Mouse (Mus musculus): ENCODE measurements around the gene Mrpl52.

DNA sequence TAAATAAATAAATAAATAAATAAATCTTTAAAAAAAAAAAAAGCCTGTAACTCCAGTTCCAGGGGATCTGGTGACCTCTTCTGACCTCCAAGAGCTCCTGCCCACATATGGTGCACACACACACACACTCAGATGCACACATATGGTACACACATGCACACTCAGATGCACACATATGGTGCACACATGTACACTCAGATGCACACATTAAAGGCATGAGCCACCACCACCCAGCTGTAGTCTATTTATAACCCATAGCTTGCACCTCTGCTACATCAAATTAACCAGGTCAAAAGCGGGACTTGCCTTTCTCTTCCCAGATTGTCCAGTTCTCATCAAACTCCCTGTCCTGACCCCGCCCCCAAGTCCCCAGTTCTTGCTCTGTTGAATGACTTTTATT is 5.7 kb upstream of the Mrpl52 start:
- TF ChIP-seq POLR2A (IDR thresholded peaks at IDR 0.05; ENCODE audit: borderline replicate concordance, extremely low read depth, low read depth, low read length): no peak
- no peak for TF ChIP-seq CTCF (IDR thresholded peaks at IDR 0.05; ENCODE audit: insufficient read depth, low read length)
